ENCODE assay signal across 10 mouse cellular contexts in genomic region chr4:150374651-150375447, GRCm38 (mm10).
A peak's percentile ranks its signal among the peaks of the same experiment; 100 is the strongest.
DNase-seq lines count a peak whose midpoint lies in the region; ATAC-seq and TF ChIP-seq lines count a peak whose summit lies in the region.
"Had no signal": no experiment of that assay in that cellular context is flagged by ENCODE, and none has a peak within 500 bp of the region (broad histone marks: within the 10 kb centered on the region; RNA-seq: fewer than 3 reads in every experiment).

No protein-coding gene starts in this region.

- H3K27me3 ChIP-seq in heart, embryonic 14.5 days (ENCODE audit: control insufficient read depth, insufficient read depth, low read length) = no peaks in the 10 kb centered on the region
- H3K27me3 ChIP-seq in forebrain, embryonic 15.5 days = no peaks in the 10 kb centered on the region
- H3K27me3 ChIP-seq in liver, embryonic 14.5 days (ENCODE audit: control insufficient read depth, insufficient read depth, low read length) = no peaks in the 10 kb centered on the region

- no peak overlapping the region for H3K4me3 ChIP-seq in heart, embryonic 14.5 days (ENCODE audit: control insufficient read depth in 1 of 2, insufficient read depth in 1 of 2, low read depth in 1 of 2, low read length in 2 of 2)
- no peak overlapping the region for H3K4me3 ChIP-seq in forebrain, embryonic 15.5 days
- no peak overlapping the region for H3K4me3 ChIP-seq in liver, embryonic 14.5 days (ENCODE audit: insufficient read depth in 1 of 2, low read depth in 2 of 2, low read length in 2 of 2)

- H3K27ac ChIP-seq in heart, embryonic 14.5 days (replicated peaks in 1 of 2; ENCODE audit: control insufficient read depth in 1 of 2, insufficient read depth in 1 of 2, low read depth in 2 of 2, low read length in 2 of 2) = peak overlapping the region; percentile 4 to 10; a peak in 1 of 4 replicates
- H3K27ac ChIP-seq in forebrain, embryonic 15.5 days (replicated peaks) = peak overlapping the region; percentile 38
- H3K27ac ChIP-seq in liver, embryonic 14.5 days = no peak overlapping the region

- 22% methylated on average over 9 of the region's 9 CpGs for WGBS in heart, embryonic 14.5 days
- 36% methylated on average over 9 of the region's 9 CpGs for WGBS in forebrain, embryonic 15.5 days
- 25% methylated on average over 9 of the region's 9 CpGs for WGBS in liver, embryonic 14.5 days (ENCODE audit: insufficient replicate concordance)

- intact Hi-C loops in heart, postnatal 10 days (cut with DNase I) = no loop called here
- intact Hi-C loops in left cerebral cortex, postnatal 36 days (cut with DNase I) = loop anchor here (5.0 kb wide), 1 partner anchor 87 kb away; no protein-coding TSS in a partner anchor

- peak overlapping the region; percentile 94 for H3K4me2 ChIP-seq in heart, embryonic 14.5 days (ENCODE audit: low read length)
- H3K4me2 ChIP-seq in forebrain, embryonic 15.5 days (replicated peaks) = no peak overlapping the region
- peak overlapping the region; percentile 21; the same call in 1 of the 2 replicates for H3K4me2 ChIP-seq in liver, embryonic 14.5 days (ENCODE audit: low read depth)

- no peaks in the 10 kb centered on the region for H3K9me3 ChIP-seq in heart, embryonic 14.5 days (ENCODE audit: control insufficient read depth, low read length)
- H3K9me3 ChIP-seq in forebrain, embryonic 15.5 days = no peaks in the 10 kb centered on the region
- H3K9me3 ChIP-seq in liver, embryonic 14.5 days (ENCODE audit: control insufficient read depth, low read length) = no peaks in the 10 kb centered on the region
- H3K9me3 ChIP-seq: G1E had no signal

- peaks cover 28 to 75% of the 10 kb centered on the region in 2 experiments for H3K4me1 ChIP-seq in heart, embryonic 14.5 days (ENCODE audit: control insufficient read depth in 2 of 2, insufficient read depth in 2 of 2, low read length in 2 of 2)
- peaks cover 64% of the 10 kb centered on the region for H3K4me1 ChIP-seq in forebrain, embryonic 15.5 days
- H3K4me1 ChIP-seq in liver, embryonic 14.5 days (replicated peaks; ENCODE audit: control insufficient read depth in 2 of 2, insufficient read depth in 2 of 2, low read length in 1 of 2) = peaks cover 23 to 41% of the 10 kb centered on the region in 2 experiments

- no peak for TF ChIP-seq EP300 in liver, embryonic 14.5 days (IDR thresholded peaks at IDR 0.05; ENCODE audit: low read depth)

- TF ChIP-seq CTCF in liver, embryonic 14.5 days (IDR thresholded peaks at IDR 0.05; ENCODE audit: low read depth) = no peak

- no peak for DNase-seq in heart, postnatal 10 days
- peak; percentile 53 to 54 for DNase-seq in B cell, adult 2 months
- no peak for DNase-seq in liver, embryonic 14.5 days (ENCODE audit: low read depth in 3 of 3, low spot score in 3 of 3)
- no peak for DNase-seq in left cerebral cortex, postnatal 36 days (ENCODE audit: low spot score in 2 of 2)
- DNase-seq in right cerebral cortex, postnatal 25 days = no peak
- no peak for DNase-seq in layer of hippocampus, adult 9-10 months (ENCODE audit: low spot score)
- DNase-seq: thymus, adult 2 months had no signal

- H3K36me3 ChIP-seq in heart, embryonic 14.5 days (ENCODE audit: control insufficient read depth, insufficient read depth, low read length) = no peaks in the 10 kb centered on the region
- H3K36me3 ChIP-seq in forebrain, embryonic 15.5 days = no peaks in the 10 kb centered on the region
- no peaks in the 10 kb centered on the region for H3K36me3 ChIP-seq in liver, embryonic 14.5 days (replicated peaks; ENCODE audit: control insufficient read depth, insufficient read depth, low read depth)

- peak overlapping the region; percentile 14; the same call in 1 of the 2 replicates for H3K9ac ChIP-seq in heart, embryonic 14.5 days (ENCODE audit: low read length)
- H3K9ac ChIP-seq in forebrain, embryonic 15.5 days (replicated peaks) = no peak overlapping the region
- no peak overlapping the region for H3K9ac ChIP-seq in liver, embryonic 14.5 days (replicated peaks)

- ATAC-seq in heart, embryonic 14.5 days (ENCODE audit: insufficient number of reproducible peaks, insufficient read depth, low FRiP score, low read depth) = no peak
- no peak for ATAC-seq in forebrain, embryonic 15.5 days (replicated peaks)
- no peak for ATAC-seq in liver, embryonic 14.5 days (ENCODE audit: insufficient read depth)

Comparison
In these comparisons a context has a peak if more than half of its experiments do, and no peak if none do; other contexts are left out.
1. DNase-seq: peak in B cell, adult 2 months (2 of 2); none in heart, postnatal 10 days (0 of 2), liver, embryonic 14.5 days (0 of 3), left cerebral cortex, postnatal 36 days (0 of 2), right cerebral cortex, postnatal 25 days (single experiment) and layer of hippocampus, adult 9-10 months (single experiment).